Mouse (Mus musculus): ENCODE data around the gene Gm45213. TPM values are rescaled to one million over a fixed set of nuclear protein-coding genes. Genes with fewer than 3 reads are reported as not detected.
"Not testable (repeated sequence)": the region's sequence is repeated elsewhere in the genome, so short reads cannot be mapped to it uniquely, and the experiment has no call there.

Gene Gm45213
- polyA plus RNA-seq, 1 experiment from 2014 or later, result not detected

GRCm38 (mm10) chr7:66046921-66047918 is 3.8 kb downstream of the Gm45213 start:
- H3K4me1 ChIP-seq (replicated peaks; ENCODE audit: control insufficient read depth, insufficient read depth, low read length), result no peaks in the 10 kb centered on the region
- H3K9ac ChIP-seq (ENCODE audit: low read length), result no peak overlapping the region
- no peaks in the 10 kb centered on the region for H3K9me3 ChIP-seq (ENCODE audit: control insufficient read depth, low read length)
- H3K27ac ChIP-seq (ENCODE audit: low read length), result no peak overlapping the region
- no peaks in the 10 kb centered on the region for H3K36me3 ChIP-seq (ENCODE audit: control insufficient read depth, insufficient read depth, low read length)
- WGBS, result 57% methylated on average over 17 of the region's 17 CpGs
- 0 out of 2 replicates have a peak, but pooled peaks have one; percentile 15 for ATAC-seq (ENCODE audit: low read depth)
- no peak overlapping the region for H3K4me3 ChIP-seq (ENCODE audit: low read length)
- no peaks in the 10 kb centered on the region for H3K27me3 ChIP-seq (ENCODE audit: control insufficient read depth, insufficient read depth, low read depth, low read length)
- no peak overlapping the region for H3K4me2 ChIP-seq (ENCODE audit: low read depth, low read length)

GRCm38 (mm10) chr7:66047975-66048374 is 4.6 kb downstream of the Gm45213 start:
- Histone ChIP-seq H3K27me3 (ENCODE audit: control insufficient read depth, insufficient read depth, low read depth, low read length) (no peaks in the 10 kb centered on the region), H3K9ac (ENCODE audit: low read length) (no peak overlapping the region), H3K27ac (ENCODE audit: low read length) (no peak overlapping the region), H3K4me1 (replicated peaks; ENCODE audit: control insufficient read depth, insufficient read depth, low read length) (no peaks in the 10 kb centered on the region), H3K9me3 (ENCODE audit: control insufficient read depth, low read length) (no peaks in the 10 kb centered on the region), H3K36me3 (ENCODE audit: control insufficient read depth, insufficient read depth, low read length) (no peaks in the 10 kb centered on the region), H3K4me2 (ENCODE audit: low read depth, low read length) (no peak overlapping the region), H3K4me3 (ENCODE audit: low read length) (no peak overlapping the region)
- WGBS, result 77% methylated on average over 4 of the region's 4 CpGs
- no peak for ATAC-seq (ENCODE audit: low read depth)

GRCm38 (mm10) chr7:66048446-66049230 is 5.2 kb downstream of the Gm45213 start:
- H3K27ac ChIP-seq (ENCODE audit: low read length), result no peak overlapping the region
- no peaks in the 10 kb centered on the region for H3K9me3 ChIP-seq (ENCODE audit: control insufficient read depth, low read length)
- ATAC-seq (ENCODE audit: low read depth), result no peak
- H3K4me1 ChIP-seq (replicated peaks; ENCODE audit: control insufficient read depth, insufficient read depth, low read length), result no peaks in the 10 kb centered on the region
- WGBS, result 79% methylated on average over 12 of the region's 12 CpGs
- no peaks in the 10 kb centered on the region for H3K27me3 ChIP-seq (ENCODE audit: control insufficient read depth, insufficient read depth, low read depth, low read length)
- no peak overlapping the region for H3K4me2 ChIP-seq (ENCODE audit: low read depth, low read length)
- H3K4me3 ChIP-seq (ENCODE audit: low read length), result no peak overlapping the region
- H3K36me3 ChIP-seq (ENCODE audit: control insufficient read depth, insufficient read depth, low read length), result no peaks in the 10 kb centered on the region
- H3K9ac ChIP-seq (ENCODE audit: low read length), result no peak overlapping the region

GRCm38 (mm10) chr7:66053946-66054483 is 10.6 kb downstream of the Gm45213 start:
- 81% methylated on average over 4 of the region's 4 CpGs for WGBS
- H3K36me3 ChIP-seq (ENCODE audit: control insufficient read depth, insufficient read depth, low read length), result no peaks in the 10 kb centered on the region

GRCm38 (mm10) chr7:66055356-66055755 is 12.0 kb downstream of the Gm45213 start:
- ATAC-seq (ENCODE audit: low read depth); H3K36me3 ChIP-seq (ENCODE audit: control insufficient read depth, insufficient read depth, low read length); H3K9ac ChIP-seq (ENCODE audit: low read length); H3K27ac ChIP-seq (ENCODE audit: low read length); H3K4me1 ChIP-seq (replicated peaks; ENCODE audit: control insufficient read depth, insufficient read depth, low read length); H3K4me3 ChIP-seq (ENCODE audit: low read length); H3K4me2 ChIP-seq (ENCODE audit: low read depth, low read length); H3K27me3 ChIP-seq (ENCODE audit: control insufficient read depth, insufficient read depth, low read depth, low read length); H3K9me3 ChIP-seq (ENCODE audit: control insufficient read depth, low read length): not testable (repeated sequence)
- 5% methylated on average over 2 of the region's 2 CpGs for WGBS

More at GRCm38 (mm10) chr7:66053946-66054483, 10.6 kb downstream of the Gm45213 start:
- Histone ChIP-seq H3K27ac (ENCODE audit: low read length) (no peak overlapping the region), H3K4me2 (ENCODE audit: low read depth, low read length) (no peak overlapping the region), H3K4me1 (replicated peaks; ENCODE audit: control insufficient read depth, insufficient read depth, low read length) (no peaks in the 10 kb centered on the region), H3K27me3 (ENCODE audit: control insufficient read depth, insufficient read depth, low read depth, low read length) (no peaks in the 10 kb centered on the region), H3K4me3 (ENCODE audit: low read length) (no peak overlapping the region), H3K9me3 (ENCODE audit: control insufficient read depth, low read length) (no peaks in the 10 kb centered on the region), H3K9ac (ENCODE audit: low read length) (no peak overlapping the region)
- ATAC-seq (ENCODE audit: low read depth), result no peak

- Histone ChIP-seq H3K4me3 (ENCODE audit: low read length) (peak within 1 kb of the TSS; percentile 99), H3K36me3 (ENCODE audit: control insufficient read depth, insufficient read depth, low read length) (0 out of 2 replicates have a peak, but pooled peaks cover 2% of the 10 kb centered on the region), H3K27ac (ENCODE audit: low read length) (no peak within 1 kb of the TSS; the same call in 1 of the 2 replicates), H3K4me2 (ENCODE audit: low read depth, low read length) (peak within 1 kb of the TSS; percentile 73), H3K27me3 (ENCODE audit: control insufficient read depth, insufficient read depth, low read depth, low read length) (no peaks in the 10 kb centered on the region), H3K9me3 (ENCODE audit: control insufficient read depth, low read length) (no peaks in the 10 kb centered on the region), H3K4me1 (replicated peaks; ENCODE audit: control insufficient read depth, insufficient read depth, low read length) (peaks cover 9% of the 10 kb centered on the region), H3K9ac (ENCODE audit: low read length) (peak within 1 kb of the TSS; percentile 97)
- WGBS, result 85% methylated on average over 1 of the region's 1 CpGs
- no peak for ATAC-seq (ENCODE audit: low read depth)
Measured at GRCm38 (mm10) chr7:66058703-66059102, 15.3 kb downstream of the Gm45213 start, which contains the start of gene Snrpa1. Gene Snrpa1, plus strand, starts transcription at chr7:66059003.

- H3K27ac ChIP-seq (ENCODE audit: low read length), result peak overlapping the region; percentile 72
- H3K36me3 ChIP-seq (ENCODE audit: control insufficient read depth, insufficient read depth, low read length), result peaks cover 11% of the 10 kb centered on the region
- no peaks in the 10 kb centered on the region for H3K27me3 ChIP-seq (ENCODE audit: control insufficient read depth, insufficient read depth, low read depth, low read length)
- no peaks in the 10 kb centered on the region for H3K9me3 ChIP-seq (ENCODE audit: control insufficient read depth, low read length)
- peak overlapping the region; percentile 99 for H3K4me3 ChIP-seq (ENCODE audit: low read length)
- H3K9ac ChIP-seq (ENCODE audit: low read length), result peak overlapping the region; percentile 97
- peaks cover 9% of the 10 kb centered on the region for H3K4me1 ChIP-seq (replicated peaks; ENCODE audit: control insufficient read depth, insufficient read depth, low read length)
- under 1% methylated on average over 64 of the region's 64 CpGs for WGBS
- ATAC-seq (ENCODE audit: low read depth), result peak; percentile 97
- H3K4me2 ChIP-seq (ENCODE audit: low read depth, low read length), result peak overlapping the region; percentile 73
Measured at GRCm38 (mm10) chr7:66060066-66060956, 16.9 kb downstream of the Gm45213 start.

GRCm38 (mm10) chr7:66061057-66061456 is 17.7 kb downstream of the Gm45213 start:
- Histone ChIP-seq H3K4me3 (ENCODE audit: low read length) (peak overlapping the region; percentile 99), H3K9me3 (ENCODE audit: control insufficient read depth, low read length) (no peaks in the 10 kb centered on the region), H3K9ac (ENCODE audit: low read length) (peak overlapping the region; percentile 97), H3K4me1 (replicated peaks; ENCODE audit: control insufficient read depth, insufficient read depth, low read length) (peaks cover 9% of the 10 kb centered on the region), H3K27me3 (ENCODE audit: control insufficient read depth, insufficient read depth, low read depth, low read length) (no peaks in the 10 kb centered on the region), H3K36me3 (ENCODE audit: control insufficient read depth, insufficient read depth, low read length) (peaks cover 15% of the 10 kb centered on the region), H3K27ac (ENCODE audit: low read length) (no peak overlapping the region), H3K4me2 (ENCODE audit: low read depth, low read length) (peak overlapping the region; percentile 73)
- WGBS, result under 1% methylated on average over 14 of the region's 14 CpGs
- ATAC-seq (ENCODE audit: low read depth), result no peak
